ENCODE assay signal across 17 mouse cellular contexts in genomic region chr7:100600211-100600610, GRCm38 (mm10). TPM values are rescaled to one million over a fixed set of nuclear protein-coding genes. Genes with fewer than 3 reads are reported as not detected.
DNase-seq lines count a peak whose midpoint lies in the region; ATAC-seq lines count a peak whose summit lies in the region.
"Had no signal": no experiment of that assay in that cellular context is flagged by ENCODE, and none has a peak within 500 bp of the region (broad histone marks: within the 10 kb centered on the region; RNA-seq: fewer than 3 reads in every experiment).

No protein-coding gene starts in this region.

- H3K27ac ChIP-seq in forebrain, embryonic 14.5 days (ENCODE audit: low read depth, low read length): no peak overlapping the region
- H3K27ac ChIP-seq: forebrain, embryonic 10.5 days; liver, embryonic 14.5 days; lung, embryonic 15.5 days; stomach, postnatal 0 days had no signal

- H3K4me1 ChIP-seq in forebrain, embryonic 14.5 days (ENCODE audit: control insufficient read depth, insufficient read depth, low read length): no peaks in the 10 kb centered on the region
- H3K4me1 ChIP-seq: forebrain, embryonic 10.5 days; lung, embryonic 15.5 days had no signal

- no peaks in the 10 kb centered on the region for H3K36me3 ChIP-seq in forebrain, embryonic 14.5 days (ENCODE audit: control insufficient read depth, insufficient read depth, low read length)
- H3K36me3 ChIP-seq: forebrain, embryonic 10.5 days; lung, embryonic 15.5 days had no signal

- no peak overlapping the region for H3K4me2 ChIP-seq in forebrain, embryonic 14.5 days (ENCODE audit: low read length)
- H3K4me2 ChIP-seq: heart, embryonic 11.5 days; lung, embryonic 15.5 days had no signal

- H3K27me3 ChIP-seq in forebrain, embryonic 14.5 days (replicated peaks; ENCODE audit: control insufficient read depth, insufficient read depth, low read length): no peaks in the 10 kb centered on the region
- H3K27me3 ChIP-seq: lung, embryonic 15.5 days had no signal

- H3K9ac ChIP-seq in forebrain, embryonic 14.5 days (ENCODE audit: low read length): no peak overlapping the region
- H3K9ac ChIP-seq: liver, embryonic 14.5 days; lung, embryonic 15.5 days had no signal

- intact Hi-C loops in left cerebral cortex, postnatal 25 days (cut with DNase I): loop anchor here (2.0 kb wide), 1 partner anchor 71 kb away; no protein-coding TSS in a partner anchor

- H3K4me3 ChIP-seq in forebrain, embryonic 14.5 days (ENCODE audit: low read depth, low read length): no peak overlapping the region
- H3K4me3 ChIP-seq: forebrain, embryonic 10.5 days; lung, embryonic 15.5 days had no signal

- 82% methylated on average over 5 of the region's 5 CpGs for WGBS in forebrain, embryonic 14.5 days

- no peaks in the 10 kb centered on the region for H3K9me3 ChIP-seq in forebrain, embryonic 14.5 days (replicated peaks; ENCODE audit: control insufficient read depth, low read length)
- H3K9me3 ChIP-seq: forebrain, embryonic 10.5 days; lung, embryonic 15.5 days had no signal

- peak; percentile 27 for DNase-seq in layer of hippocampus, adult 9-10 months (ENCODE audit: low spot score)
- DNase-seq in layer of hippocampus, postnatal 10 days (ENCODE audit: low spot score in 2 of 2): no peak
- DNase-seq in 416B (ENCODE audit: low read depth): peak; percentile 29
- DNase-seq in MEL-GATA-1-ER (ENCODE audit: extremely low read depth, low read depth): peak; percentile 64
- DNase-seq in left cerebral cortex, postnatal 25 days (ENCODE audit: low spot score in 2 of 2): peak; percentile 25 to 87
- DNase-seq in adrenal gland, adult 2 months: no peak
- DNase-seq in forebrain, embryonic 14.5 days (ENCODE audit: low spot score): no peak
- DNase-seq: cerebellum, adult 2 months; cerebellum, postnatal 36 days; heart, postnatal 10 days; kidney, adult 11 months; lung, postnatal 4 days had no signal

- no peak for ATAC-seq in forebrain, embryonic 14.5 days

RNA-seq across cellular contexts. Expression of gene Rab6a, which starts 7.0 kb away (rescaled TPM):
- 100 to 1,000 TPM; 297 to 364 TPM for total RNA-seq in layer of hippocampus, postnatal 10 days (2021)
- 100 to 1,000 TPM; 394 to 433 TPM for total RNA-seq in left cerebral cortex, postnatal 25 days (2021)
- total RNA-seq in adrenal gland, adult 2 months (2021): 10 to 100 TPM; 67.8 to 80.1 TPM
- 29.5 and 38.4 TPM in 2 replicates for polyA plus RNA-seq in adrenal gland, adult 2 months (2012; rRNA removed)
- polyA plus RNA-seq in forebrain, embryonic 14.5 days (2014; fragmentation: Nextera tagmentation; extraction: Ambion mirVana): 188 and 208 TPM in 2 replicates

RNA-seq across cellular contexts. Expression of gene Mrpl48, which starts 7.9 kb away (rescaled TPM):
- total RNA-seq in layer of hippocampus, postnatal 10 days (2021): 10 to 100 TPM; 54.8 to 55.3 TPM
- total RNA-seq in left cerebral cortex, postnatal 25 days (2021): 10 to 100 TPM; 64.9 to 66.2 TPM
- total RNA-seq in adrenal gland, adult 2 months (2021): 10 to 100 TPM; 64.4 to 67.8 TPM
- polyA plus RNA-seq in adrenal gland, adult 2 months (2012; rRNA removed): 4.5 and 4.9 TPM in 2 replicates
- polyA plus RNA-seq in forebrain, embryonic 14.5 days (2014; fragmentation: Nextera tagmentation; extraction: Ambion mirVana): 82.8 and 85.1 TPM in 2 replicates

Comparison
In these comparisons a context has a peak if more than half of its experiments do, and no peak if none do; other contexts are left out.
1. DNase-seq: peak in layer of hippocampus, adult 9-10 months (single experiment), 416B (single experiment), MEL-GATA-1-ER (single experiment) and left cerebral cortex, postnatal 25 days (2 of 2); none in layer of hippocampus, postnatal 10 days (0 of 2), adrenal gland, adult 2 months (single experiment) and forebrain, embryonic 14.5 days (single experiment).